Mouse (Mus musculus): ENCODE results near the gene Tm7sf2. TPM values are rescaled to one million over a fixed set of nuclear protein-coding genes. Genes with fewer than 3 reads are reported as not detected.

The Tm7sf2 gene
- total RNA-seq (2021) = 10 to 100 TPM; 28.2 to 29.1 TPM

DNA sequence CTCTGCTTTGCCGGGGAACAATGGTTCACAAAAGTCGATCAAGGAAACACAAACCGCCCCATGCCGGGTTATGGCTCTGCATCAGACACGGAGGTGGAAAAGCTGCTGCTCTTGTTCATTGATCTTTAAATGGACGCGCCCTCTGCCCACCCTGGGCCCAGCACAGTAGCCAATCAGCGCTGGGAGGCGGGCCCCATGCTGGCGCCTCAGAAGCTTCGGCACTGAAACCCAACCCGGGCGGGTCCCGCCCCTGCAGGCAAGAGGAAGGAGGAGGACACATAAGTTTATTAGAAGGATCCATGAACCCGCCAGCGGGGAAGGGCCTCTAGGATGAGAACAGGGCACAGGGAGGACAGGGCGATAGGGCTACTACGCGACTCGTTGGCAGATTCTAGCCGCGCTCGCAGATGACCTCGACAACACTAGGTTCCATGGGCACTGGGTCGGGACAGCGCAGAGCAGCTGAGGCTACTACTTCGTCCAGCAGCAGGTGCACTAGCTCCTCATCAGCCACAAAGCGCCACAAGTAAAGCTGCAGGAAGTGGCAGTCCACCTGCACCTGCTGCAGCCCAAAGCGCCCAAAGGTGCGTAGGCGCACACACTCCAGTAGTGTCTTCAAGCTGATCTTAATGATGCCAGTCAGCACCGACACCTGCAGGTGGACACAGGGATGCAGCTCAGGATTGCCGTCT, at the start of gene Tm7sf2:
Gene Tm7sf2 (minus strand): TSS at position 650 of the 692 bp plus-strand sequence.
- intact Hi-C loops (cut with DNase I) = loop anchor here (5.0 kb wide), 1 partner anchor 269 kb away; no protein-coding TSS in a partner anchor
- DNase-seq (ENCODE audit: low spot score in 2 of 2) = peak; percentile 82 to 84

GRCm38 (mm10) chr19:6117346-6117985, 49.3 kb upstream of the Tm7sf2 start:
- DNase-seq (ENCODE audit: low spot score in 2 of 2) = no peak
- intact Hi-C loops (cut with DNase I) = loop anchor here (5.0 kb wide), 1 partner anchor 40 kb away; the partner anchor contains the start of gene Vps51

- intact Hi-C loops (cut with DNase I) = loop anchor here (5.0 kb wide), 1 partner anchor 39 kb away; the partner anchor contains the start of gene Vps51
- peak in 1 of 2 experiments; percentile 22 for DNase-seq (ENCODE audit: low spot score in 2 of 2)
These were observed 48.1 kb upstream of the Tm7sf2 start for GRCm38 (mm10) chr19:6116113-6116850.

DNA sequence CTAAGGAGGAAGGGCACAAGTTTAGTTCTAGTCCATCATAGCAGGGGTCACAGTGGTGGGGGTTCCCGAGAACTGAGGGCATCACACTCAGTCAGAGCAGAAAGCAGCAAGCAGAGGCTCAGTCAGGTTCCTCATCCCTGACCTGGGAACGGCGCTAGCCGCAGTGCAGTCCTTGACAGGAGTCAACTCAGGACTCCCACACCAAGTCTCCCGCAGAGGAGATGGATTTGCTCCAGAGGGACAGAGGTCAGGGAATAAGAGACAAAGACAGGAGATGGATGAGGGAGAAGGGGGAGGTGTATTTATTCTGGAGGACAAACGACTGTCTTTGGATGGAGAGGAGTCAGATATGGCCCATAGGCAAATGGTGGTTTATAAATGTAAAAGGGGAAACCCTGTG, 44.9 kb upstream of the Tm7sf2 start:
- intact Hi-C loops (cut with DNase I) = no loop called here
- no peak for DNase-seq (ENCODE audit: low spot score in 2 of 2)

GRCm38 (mm10) chr19:6105586-6105985, 37.4 kb upstream of the Tm7sf2 start, which contains the start of gene Naaladl1:
TSS of gene Naaladl1 (plus strand) at chr19:6105782.
- DNase-seq (ENCODE audit: low spot score in 2 of 2) = no peak

GRCm38 (mm10) chr19:6104476-6104875, 36.3 kb upstream of the Tm7sf2 start:
- intact Hi-C loops (cut with DNase I) = no loop called here
- no peak for DNase-seq (ENCODE audit: low spot score in 2 of 2)

More at GRCm38 (mm10) chr19:6105586-6105985, 37.4 kb upstream of the Tm7sf2 start, which contains the start of gene Naaladl1:
- intact Hi-C loops (cut with DNase I) = no loop called here

DNA sequence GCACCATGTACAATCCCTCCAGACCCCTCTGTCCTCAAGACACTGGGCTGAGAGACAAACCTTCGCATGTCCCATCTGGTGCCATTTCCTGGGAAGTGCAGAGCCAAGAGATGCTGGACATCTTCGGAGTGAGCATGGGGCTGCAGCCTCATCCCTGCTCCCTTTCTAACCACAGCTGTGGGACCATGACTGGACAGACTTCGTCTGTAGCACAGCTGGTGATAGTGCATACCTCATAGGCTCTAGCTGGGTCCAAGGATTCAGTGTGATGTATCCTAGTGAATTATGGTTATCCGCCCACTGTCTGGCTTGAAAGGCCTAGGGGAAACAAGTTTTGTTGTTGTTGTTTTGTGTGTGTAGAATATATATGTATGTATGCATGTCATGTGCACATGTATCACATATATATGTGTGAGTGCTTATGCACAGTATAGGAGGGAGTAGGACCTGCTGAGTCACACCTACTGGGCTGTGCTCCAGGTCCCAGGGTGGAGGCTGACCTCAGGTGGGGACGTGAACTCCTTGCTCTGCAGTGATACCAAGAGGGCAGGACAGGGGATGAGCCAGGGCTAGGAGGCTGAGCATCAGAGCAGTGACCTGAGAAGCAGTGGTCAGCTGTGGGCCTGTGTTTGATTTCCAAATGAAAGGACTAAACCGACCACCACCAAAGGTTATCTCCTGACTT, 34.1 kb upstream of the Tm7sf2 start:
- no peak for DNase-seq (ENCODE audit: low spot score in 2 of 2)
- intact Hi-C loops (cut with DNase I) = no loop called here

- intact Hi-C loops (cut with DNase I) = no loop called here
- no peak for DNase-seq (ENCODE audit: low spot score in 2 of 2)
These were observed 33.0 kb upstream of the Tm7sf2 start for GRCm38 (mm10) chr19:6101186-6101585.

DNA sequence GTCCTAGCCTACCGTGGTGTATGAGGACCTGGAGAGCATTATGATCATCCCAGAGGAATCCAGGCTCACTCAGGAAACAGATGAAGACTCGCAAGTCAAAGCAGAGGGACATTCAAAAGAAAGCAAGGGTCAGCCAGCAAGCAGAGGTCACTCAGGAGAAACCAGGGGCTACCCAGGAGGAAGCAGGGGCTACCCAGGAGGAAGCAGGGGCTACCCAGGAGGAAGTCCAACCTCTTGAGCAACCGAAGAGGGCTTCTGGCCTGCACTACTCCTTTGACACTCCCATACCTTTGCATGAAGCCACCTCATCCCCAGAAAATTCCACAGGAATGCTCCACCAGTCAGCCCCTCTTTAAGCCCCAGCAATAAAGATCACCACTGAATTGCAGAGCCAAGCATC, 29.7 kb upstream of the Tm7sf2 start:
- intact Hi-C loops (cut with DNase I) = no loop called here
- no peak for DNase-seq (ENCODE audit: low spot score in 2 of 2)

DNA sequence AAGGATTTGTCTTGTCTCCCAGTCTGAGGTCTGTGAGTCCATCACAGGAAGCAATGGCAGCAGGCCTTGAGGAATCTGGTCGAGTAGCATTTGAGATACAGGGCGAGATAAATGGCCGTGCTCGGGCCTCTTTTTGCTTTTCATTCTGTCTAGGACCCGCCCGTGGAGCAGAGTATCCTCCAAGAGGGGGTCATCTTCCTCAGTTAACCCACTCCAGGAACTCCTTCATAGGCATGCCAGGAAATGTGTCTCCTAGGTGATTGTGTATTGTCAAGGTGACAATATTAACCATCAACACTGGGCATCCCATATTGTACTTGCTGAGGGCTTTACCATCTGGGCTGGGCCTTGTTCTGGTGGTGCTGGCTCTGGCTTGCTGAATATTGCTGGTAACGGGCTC, 25.9 kb upstream of the Tm7sf2 start, which contains the start of gene AC131692.1:
Gene AC131692.1 (plus strand): TSS at position 301 of the 400 bp plus-strand sequence.
- no peak for DNase-seq (ENCODE audit: low spot score in 2 of 2)
- intact Hi-C loops (cut with DNase I) = no loop called here

DNA sequence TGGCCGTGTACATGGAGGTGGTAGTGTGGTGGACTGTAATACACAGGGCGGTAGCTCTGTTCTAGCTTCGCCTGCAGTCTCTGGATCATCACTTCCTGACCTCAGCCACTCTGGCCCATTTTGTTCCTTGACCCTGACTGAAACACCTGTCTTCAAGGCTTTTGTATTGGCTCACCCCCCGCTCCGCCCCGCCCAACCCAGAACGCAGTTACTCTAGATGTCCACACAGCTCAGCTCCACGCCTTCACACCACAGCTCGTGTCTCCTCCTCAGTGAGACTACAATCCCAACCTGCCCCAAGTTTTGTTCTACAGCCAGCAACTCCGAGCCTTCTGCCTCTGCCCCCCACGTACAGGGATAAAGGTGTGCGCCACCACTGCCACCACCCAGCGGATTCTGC, 20.7 kb upstream of the Tm7sf2 start:
- DNase-seq (ENCODE audit: low spot score in 2 of 2) = no peak
- intact Hi-C loops (cut with DNase I) = no loop called here

GRCm38 (mm10) chr19:6085417-6085879, 17.3 kb upstream of the Tm7sf2 start:
- no peak for DNase-seq (ENCODE audit: low spot score in 2 of 2)
- intact Hi-C loops (cut with DNase I) = loop anchor here (2.0 kb wide), 1 partner anchor 29 kb away; the partner anchor contains the start of genes Fau and Mrpl49

GRCm38 (mm10) chr19:6084478-6085248, 16.5 kb upstream of the Tm7sf2 start, which contains the start of the genes Zfpl1 and Cdca5:
TSS of gene Zfpl1 (minus strand) at chr19:6084956.
TSS of gene Cdca5 (plus strand) at chr19:6084983.
- intact Hi-C loops (cut with DNase I) = loop anchor here (1.0 to 2.0 kb wide), 2 partner anchors 28 to 38 kb away; partner anchors contain the start of genes Fau, Mrpl49 and Syvn1
- DNase-seq (ENCODE audit: low spot score in 2 of 2) = peak; percentile 95 to 97

GRCm38 (mm10) chr19:6082156-6082555, 14.0 kb upstream of the Tm7sf2 start, which contains the start of gene Gm28374:
TSS of gene Gm28374 (minus strand) at chr19:6082256.
- DNase-seq (ENCODE audit: low spot score in 2 of 2) = no peak
- intact Hi-C loops (cut with DNase I) = no loop called here

GRCm38 (mm10) chr19:6079983-6080480, 11.9 kb upstream of the Tm7sf2 start, which contains the start of gene Tmem262:
TSS of gene Tmem262 (plus strand) at chr19:6080033.
- no peak for DNase-seq (ENCODE audit: low spot score in 2 of 2)
- intact Hi-C loops (cut with DNase I) = loop anchor here (5.0 kb wide), 1 partner anchor 37 kb away; the partner anchor contains the start of gene Sac3d1

DNA sequence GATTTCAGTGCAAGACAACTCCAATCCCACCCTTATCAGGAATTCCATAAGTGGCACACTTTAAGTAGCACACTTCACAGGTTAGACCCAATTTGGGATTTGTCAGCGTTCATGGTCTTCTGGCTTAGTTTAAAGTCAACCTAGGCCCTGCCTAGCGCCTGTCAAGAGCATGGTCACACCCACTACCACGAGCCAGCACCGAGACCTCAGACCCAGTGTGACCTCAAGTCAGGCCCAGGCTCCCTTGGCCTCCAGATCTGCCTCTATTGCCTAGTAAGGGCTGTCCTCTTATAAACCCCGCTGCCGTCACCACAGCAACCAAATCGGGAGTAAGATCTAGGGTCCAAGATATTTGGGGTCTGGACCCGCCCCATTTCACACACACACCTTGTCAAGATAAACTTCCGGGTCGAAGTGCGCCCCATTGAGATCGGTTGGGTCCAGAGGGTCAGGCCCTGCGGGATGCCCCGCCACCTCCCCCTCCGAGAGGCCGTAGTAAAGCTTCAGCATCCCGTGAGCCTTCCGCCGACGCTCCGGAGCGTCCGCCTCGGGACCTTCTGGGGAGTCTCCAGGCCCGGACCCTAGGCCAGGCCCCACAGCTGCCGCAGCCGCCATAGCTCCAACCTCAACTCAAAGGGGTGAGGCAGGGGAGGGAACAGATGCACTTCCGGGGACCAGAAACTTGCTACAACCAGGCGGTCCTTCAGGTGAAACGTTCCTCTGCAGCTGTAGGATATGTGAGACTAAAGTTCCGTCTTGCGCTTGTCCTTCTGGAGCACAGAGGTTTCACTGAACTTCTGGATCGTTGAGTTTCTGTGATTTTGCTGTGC, 8.6 kb upstream of the Tm7sf2 start, which contains the start of gene Vps51:
Gene Vps51 (minus strand): TSS at position 668 of the 830 bp plus-strand sequence.
- peak; percentile 87 to 89 for DNase-seq (ENCODE audit: low spot score in 2 of 2)
- intact Hi-C loops (cut with DNase I) = loop anchor here (5.0 kb wide), 1 partner anchor 41 kb away; the partner anchor contains the start of gene Sac3d1

- intact Hi-C loops (cut with DNase I) = no loop called here
- no peak for DNase-seq (ENCODE audit: low spot score in 2 of 2)
These were observed 5.7 kb upstream of the Tm7sf2 start for GRCm38 (mm10) chr19:6073889-6074288.
